Mouse (Mus musculus): ENCODE data around the gene Nkx2-1. TPM values are rescaled to one million over a fixed set of nuclear protein-coding genes. Genes with fewer than 3 reads are reported as not detected.

Nkx2-1 gene
- total and polyA plus RNA-seq, 3 experiments, result 0.68 TPM; not detected in 2

DNA sequence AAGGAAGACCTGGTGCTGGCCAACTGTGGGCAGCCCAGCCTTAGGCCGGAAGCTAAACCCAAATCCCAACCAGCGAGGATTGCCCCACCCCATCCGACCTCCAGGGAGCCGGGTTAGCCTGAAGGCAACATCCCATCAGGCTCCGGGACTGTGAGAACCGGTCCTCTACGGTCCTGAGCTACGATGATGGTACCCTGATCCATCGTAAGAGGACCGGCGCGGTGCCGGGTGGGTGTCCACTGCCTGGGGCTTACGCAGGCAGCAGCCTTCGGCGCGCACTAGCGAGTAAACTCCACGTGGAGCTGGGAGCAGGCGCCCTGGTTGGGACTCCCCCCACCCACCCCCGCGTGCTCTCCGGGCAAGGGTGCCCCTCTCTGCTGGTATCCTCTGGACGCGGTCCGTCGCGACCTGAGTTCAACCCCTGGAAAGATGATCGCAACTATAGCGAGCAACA lies 16.9 kb downstream of the Nkx2-1 start:
- H3K27me3 ChIP-seq (ENCODE audit: control insufficient read depth, insufficient read depth, low read length), result peaks cover 10% of the 10 kb centered on the region
- no peak for DNase-seq
- intact Hi-C loops (cut with DNase I), result no loop called here

GRCm38 (mm10) chr12:56519071-56519737 lies 17.5 kb downstream of the Nkx2-1 start:
- no peaks in the 10 kb centered on the region for H3K4me1 ChIP-seq (ENCODE audit: control insufficient read depth, insufficient read depth, low read length)
- DNase-seq, result no peak
- TF ChIP-seq POLR2A (IDR thresholded peaks at IDR 0.05; ENCODE audit: insufficient read depth, low read depth, low read length) (no peak), EP300 (IDR thresholded peaks at IDR 0.05; ENCODE audit: insufficient read depth, low read depth, low read length) (no peak), CTCF (IDR thresholded peaks at IDR 0.05) (no peak)
- no peaks in the 10 kb centered on the region for H3K79me2 ChIP-seq (replicated peaks; ENCODE audit: control insufficient read depth, insufficient read depth, low read length)
- WGBS, result 30% methylated on average over 13 of the region's 13 CpGs
- no peak overlapping the region for H3K27ac ChIP-seq
- H3K27me3 ChIP-seq (ENCODE audit: control insufficient read depth, insufficient read depth, low read length), result peaks cover 10% of the 10 kb centered on the region
- H3K9ac ChIP-seq (ENCODE audit: low read depth, low read length), result no peak overlapping the region
- intact Hi-C loops (cut with DNase I), result no loop called here
- H3K4me3 ChIP-seq, result no peak overlapping the region
- no peaks in the 10 kb centered on the region for H3K36me3 ChIP-seq (ENCODE audit: control insufficient read depth, insufficient read depth, low read length)

More for the DNA sequence above, 16.9 kb downstream of the Nkx2-1 start:
- no peak overlapping the region for H3K9ac ChIP-seq (ENCODE audit: low read depth, low read length)
- H3K79me2 ChIP-seq (replicated peaks; ENCODE audit: control insufficient read depth, insufficient read depth, low read length), result no peaks in the 10 kb centered on the region
- no peak for TF ChIP-seq EP300 (IDR thresholded peaks at IDR 0.05; ENCODE audit: insufficient read depth, low read depth, low read length)
- no peak for TF ChIP-seq POLR2A (IDR thresholded peaks at IDR 0.05; ENCODE audit: insufficient read depth, low read depth, low read length)
- TF ChIP-seq CTCF (IDR thresholded peaks at IDR 0.05), result no peak
- WGBS, result 3% methylated on average over 30 of the region's 30 CpGs
- no peak overlapping the region for H3K27ac ChIP-seq
- no peaks in the 10 kb centered on the region for H3K36me3 ChIP-seq (ENCODE audit: control insufficient read depth, insufficient read depth, low read length)
- no peaks in the 10 kb centered on the region for H3K4me1 ChIP-seq (ENCODE audit: control insufficient read depth, insufficient read depth, low read length)
- H3K4me3 ChIP-seq, result no peak overlapping the region

GRCm38 (mm10) chr12:56518221-56518620 lies 18.5 kb downstream of the Nkx2-1 start:
- peaks cover 10% of the 10 kb centered on the region for H3K27me3 ChIP-seq (ENCODE audit: control insufficient read depth, insufficient read depth, low read length)
- TF ChIP-seq POLR2A (IDR thresholded peaks at IDR 0.05; ENCODE audit: insufficient read depth, low read depth, low read length) (no peak), EP300 (IDR thresholded peaks at IDR 0.05; ENCODE audit: insufficient read depth, low read depth, low read length) (no peak)
- intact Hi-C loops (cut with DNase I), result no loop called here
- no peak overlapping the region for H3K4me3 ChIP-seq
- H3K79me2 ChIP-seq (replicated peaks; ENCODE audit: control insufficient read depth, insufficient read depth, low read length), result no peaks in the 10 kb centered on the region
- H3K27ac ChIP-seq, result no peak overlapping the region
- DNase-seq, result no peak
- H3K9ac ChIP-seq (ENCODE audit: low read depth, low read length), result no peak overlapping the region
- no peaks in the 10 kb centered on the region for H3K36me3 ChIP-seq (ENCODE audit: control insufficient read depth, insufficient read depth, low read length)
- no peaks in the 10 kb centered on the region for H3K4me1 ChIP-seq (ENCODE audit: control insufficient read depth, insufficient read depth, low read length)
- 64% methylated on average over 5 of the region's 5 CpGs for WGBS

- no peak for DNase-seq
- intact Hi-C loops (cut with DNase I), result no loop called here
- 74% methylated on average over 5 of the region's 5 CpGs for WGBS
- Histone ChIP-seq H3K27ac (no peak overlapping the region), H3K4me1 (ENCODE audit: control insufficient read depth, insufficient read depth, low read length) (no peaks in the 10 kb centered on the region), H3K36me3 (ENCODE audit: control insufficient read depth, insufficient read depth, low read length) (no peaks in the 10 kb centered on the region), H3K4me3 (no peak overlapping the region), H3K9ac (ENCODE audit: low read depth, low read length) (no peak overlapping the region), H3K27me3 (ENCODE audit: control insufficient read depth, insufficient read depth, low read length) (peaks cover 5% of the 10 kb centered on the region), H3K79me2 (replicated peaks; ENCODE audit: control insufficient read depth, insufficient read depth, low read length) (no peaks in the 10 kb centered on the region)
- TF ChIP-seq POLR2A (IDR thresholded peaks at IDR 0.05; ENCODE audit: insufficient read depth, low read depth, low read length), result no peak
- no peak for TF ChIP-seq CTCF (IDR thresholded peaks at IDR 0.05)
- no peak for TF ChIP-seq EP300 (IDR thresholded peaks at IDR 0.05; ENCODE audit: insufficient read depth, low read depth, low read length)
Observed at GRCm38 (mm10) chr12:56514831-56515230, 21.9 kb downstream of the Nkx2-1 start.

DNA sequence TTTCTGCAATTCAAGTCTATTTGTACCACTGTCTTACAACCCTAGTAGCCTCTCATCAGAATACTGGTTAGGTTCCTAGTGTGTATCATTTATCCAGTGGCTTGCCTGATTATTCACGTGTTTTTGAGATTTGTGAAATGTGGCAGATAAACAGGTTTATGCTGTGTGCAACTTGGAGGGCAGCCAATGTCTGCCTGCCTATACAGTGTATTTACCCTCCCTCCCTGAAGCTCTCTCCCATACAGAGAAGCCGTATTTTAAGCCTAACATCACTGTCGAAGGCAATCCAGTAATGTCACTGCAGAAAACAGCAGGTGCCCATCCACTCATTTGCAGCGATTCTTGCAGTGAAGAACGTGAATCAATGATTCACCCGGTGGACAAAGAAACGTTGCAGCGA lies 28.3 kb downstream of the Nkx2-1 start:
- H3K27ac ChIP-seq, result no peak overlapping the region
- DNase-seq, result no peak
- H3K4me1 ChIP-seq (ENCODE audit: control insufficient read depth, insufficient read depth, low read length), result no peaks in the 10 kb centered on the region
- no peak overlapping the region for H3K9ac ChIP-seq (ENCODE audit: low read depth, low read length)
- TF ChIP-seq POLR2A (IDR thresholded peaks at IDR 0.05; ENCODE audit: insufficient read depth, low read depth, low read length), result no peak
- no peak for TF ChIP-seq EP300 (IDR thresholded peaks at IDR 0.05; ENCODE audit: insufficient read depth, low read depth, low read length)
- TF ChIP-seq CTCF (IDR thresholded peaks at IDR 0.05), result no peak
- no peaks in the 10 kb centered on the region for H3K79me2 ChIP-seq (replicated peaks; ENCODE audit: control insufficient read depth, insufficient read depth, low read length)
- no peak overlapping the region for H3K4me3 ChIP-seq
- 44% methylated on average over 8 of the region's 8 CpGs for WGBS
- H3K27me3 ChIP-seq (ENCODE audit: control insufficient read depth, insufficient read depth, low read length), result no peaks in the 10 kb centered on the region
- H3K36me3 ChIP-seq (ENCODE audit: control insufficient read depth, insufficient read depth, low read length), result no peaks in the 10 kb centered on the region
- intact Hi-C loops (cut with DNase I), result no loop called here

DNA sequence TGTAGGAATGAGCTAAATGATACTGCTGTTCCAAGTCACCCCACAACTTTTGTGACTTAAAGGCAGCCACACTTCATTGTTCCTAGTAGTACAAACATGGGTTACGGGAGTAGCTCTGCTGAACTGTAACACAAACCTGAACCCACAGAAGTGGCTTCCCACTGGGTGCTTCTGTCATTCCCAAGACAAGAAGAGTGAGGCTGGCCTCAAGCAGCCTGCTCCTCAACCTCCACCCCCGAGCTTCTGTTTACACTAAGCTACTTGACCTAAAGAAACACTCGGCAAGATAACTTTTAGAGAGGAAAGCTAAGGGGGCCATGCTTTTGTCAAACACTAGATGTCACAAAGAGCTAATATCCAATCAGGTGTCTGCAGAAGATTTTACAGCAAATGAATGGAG lies 49.7 kb downstream of the Nkx2-1 start:
- H3K9ac ChIP-seq (ENCODE audit: low read depth, low read length), result no peak overlapping the region
- H3K4me3 ChIP-seq, result no peak overlapping the region
- no peak overlapping the region for H3K27ac ChIP-seq
- no peak for DNase-seq
- H3K4me1 ChIP-seq (ENCODE audit: control insufficient read depth, insufficient read depth, low read length), result no peaks in the 10 kb centered on the region
- H3K36me3 ChIP-seq (ENCODE audit: control insufficient read depth, insufficient read depth, low read length), result no peaks in the 10 kb centered on the region
- TF ChIP-seq CTCF (IDR thresholded peaks at IDR 0.05) (no peak), POLR2A (IDR thresholded peaks at IDR 0.05; ENCODE audit: insufficient read depth, low read depth, low read length) (no peak), EP300 (IDR thresholded peaks at IDR 0.05; ENCODE audit: insufficient read depth, low read depth, low read length) (no peak)
- WGBS, result 27% methylated on average over 3 of the region's 3 CpGs
- H3K79me2 ChIP-seq (replicated peaks; ENCODE audit: control insufficient read depth, insufficient read depth, low read length), result no peaks in the 10 kb centered on the region
- intact Hi-C loops (cut with DNase I), result no loop called here
- H3K27me3 ChIP-seq (ENCODE audit: control insufficient read depth, insufficient read depth, low read length), result no peaks in the 10 kb centered on the region

Measured in heart, adult 2 months (tissue).